Mouse (Mus musculus) liver, embryonic 14.5 days (tissue): ENCODE measurements around the gene Fryl.

Experiments used
- CTCF ChIP-seq: IDR thresholded peaks from 2 replicates; pipeline ENCODE4 v1.5.1; 2016; ENCODE audit warnings: antibody characterized with exemption, low read depth, control low read depth
- EP300 ChIP-seq: IDR thresholded peaks from 2 replicates; pipeline ENCODE4 v1.6.1; 2016; ENCODE audit warnings: antibody characterized with exemption, low read depth

- no peak for TF ChIP-seq CTCF
- no peak for TF ChIP-seq EP300
These were observed 125.4 kb downstream of the Fryl start for GRCm38 (mm10) chr5:73130984-73131383.
